Mouse (Mus musculus) megakaryocyte, adult 5-6 weeks (primary cell): ENCODE data around the gene Ift22. TPM values are rescaled to one million over a fixed set of nuclear protein-coding genes. Genes with fewer than 3 reads are reported as not detected.

Experiments
- total RNA-seq, 2 experiments: library from RNA; stranded (forward) in 1 of 2; stranded (reverse) in 1 of 2; fragments of 153-499, 151-499 nt in 1 of 2; fragments of 221-1000, 200-1000 nt in 1 of 2; gene quantifications; 2 replicates each; pipeline versions ENCODE4 v1.2.3 to v1.2.4; 2015 to 2017

The Ift22 gene
- total RNA-seq, 2 experiments from 2014 or later: 2.0 to 12.7 TPM

Other genes starting within 250 kb of the Ift22 start
- not detected in 2 replicates for gene Myl10, start 215.0 kb upstream of the Ift22 start, total RNA-seq (2015)
- gene Myl10, start 215.0 kb upstream of the Ift22 start, total RNA-seq (2017): not detected in 2 replicates
- not detected in 2 replicates for gene Col26a1, start 24.9 kb upstream of the Ift22 start, total RNA-seq (2015)
- gene Col26a1, start 24.9 kb upstream of the Ift22 start, total RNA-seq (2017): not detected in 2 replicates
- 288 and 310 TPM in 2 replicates for gene Fis1, start 45.1 kb downstream of the Ift22 start, total RNA-seq (2015)
- gene Fis1, start 45.1 kb downstream of the Ift22 start, total RNA-seq (2017): 117 and 147 TPM in 2 replicates
- 13.3 and 15.8 TPM in 2 replicates for gene Cldn15, start 58.5 kb downstream of the Ift22 start, total RNA-seq (2015)
- gene Cldn15, start 58.5 kb downstream of the Ift22 start, total RNA-seq (2017): 7.1 and 15.9 TPM in 2 replicates
- 73.2 and 74.8 TPM in 2 replicates for gene Plod3, start 78.9 kb downstream of the Ift22 start, total RNA-seq (2015)
- 159 and 176 TPM in 2 replicates for gene Plod3, start 78.9 kb downstream of the Ift22 start, total RNA-seq (2017)
- gene Znhit1, start 79.9 kb downstream of the Ift22 start, total RNA-seq (2015): 106 and 133 TPM in 2 replicates
- gene Znhit1, start 79.9 kb downstream of the Ift22 start, total RNA-seq (2017): 57.7 and 67.9 TPM in 2 replicates
- not detected in 2 replicates for gene Vgf, start 118.2 kb downstream of the Ift22 start, total RNA-seq (2015)
- not detected in 2 replicates for gene Vgf, start 118.2 kb downstream of the Ift22 start, total RNA-seq (2017)
- 19.1 and 19.6 TPM in 2 replicates for gene Ap1s1, start 138.0 kb downstream of the Ift22 start, total RNA-seq (2015)
- 43.3 and 47.2 TPM in 2 replicates for gene Ap1s1, start 138.0 kb downstream of the Ift22 start, total RNA-seq (2017)
- gene Serpine1, start 164.1 kb downstream of the Ift22 start, total RNA-seq (2015): not detected in 2 replicates
- gene Serpine1, start 164.1 kb downstream of the Ift22 start, total RNA-seq (2017): not detected in 2 replicates
- 12.4 and 13.5 TPM in 2 replicates for gene Trim56, start 208.1 kb downstream of the Ift22 start, total RNA-seq (2015)
- gene Trim56, start 208.1 kb downstream of the Ift22 start, total RNA-seq (2017): 28.7 and 32.4 TPM in 2 replicates
- gene Muc3, start 241.2 kb downstream of the Ift22 start, total RNA-seq (2015): not detected in 2 replicates
- gene Muc3, start 241.2 kb downstream of the Ift22 start, total RNA-seq (2017): not detected in 2 replicates